15 mouse cellular contexts compared by ENCODE assay signal in the genomic region with DNA sequence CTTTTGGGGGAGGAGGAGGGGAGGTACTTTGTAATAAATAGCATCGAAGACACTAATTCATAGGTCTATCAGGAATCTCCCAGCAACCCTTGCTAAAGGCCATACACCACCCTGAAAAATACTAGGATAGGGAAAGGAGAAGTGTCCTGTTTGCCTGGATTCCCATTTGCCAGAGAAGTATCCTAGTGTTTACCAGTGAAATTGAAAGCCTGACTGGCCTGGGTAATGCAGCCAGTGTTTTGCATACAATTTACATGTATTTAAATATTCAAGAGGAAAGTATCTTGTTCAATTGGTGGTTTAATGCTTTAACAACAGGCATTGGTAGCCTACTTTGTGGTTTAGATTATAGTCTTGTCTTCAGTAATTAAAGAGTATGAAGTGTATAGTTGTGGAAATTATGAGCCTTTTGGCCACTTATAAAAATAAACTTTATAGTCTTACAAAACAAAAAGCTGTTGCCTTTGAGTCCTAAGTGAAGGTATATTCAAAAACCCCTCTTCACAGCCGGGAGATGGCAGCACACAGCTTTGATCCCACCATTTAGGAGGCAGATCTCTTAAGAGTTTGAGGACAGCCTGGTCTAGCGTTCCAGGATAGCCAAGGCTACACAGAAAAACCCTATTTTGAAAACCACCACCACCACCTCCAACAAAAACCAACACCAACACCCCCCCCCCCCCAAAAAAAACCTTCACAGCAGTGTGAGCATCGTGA. TPM values are rescaled to one million over a fixed set of nuclear protein-coding genes. Genes with fewer than 3 reads are reported as not detected.
A peak's percentile ranks its signal among the peaks of the same experiment; 100 is the strongest.
DNase-seq lines count a peak whose midpoint lies in the region; ATAC-seq and TF ChIP-seq lines count a peak whose summit lies in the region.
"Had no signal": no experiment of that assay in that cellular context is flagged by ENCODE, and none has a peak within 500 bp of the region (broad histone marks: within the 10 kb centered on the region; RNA-seq: fewer than 3 reads in every experiment).

No protein-coding gene starts in this region.

- H3K4me2 ChIP-seq in hindbrain, embryonic 12.5 days (replicated peaks): no peak overlapping the region
- H3K4me2 ChIP-seq in hindbrain, embryonic 13.5 days: no peak overlapping the region
- no peak overlapping the region for H3K4me2 ChIP-seq in neural tube, embryonic 11.5 days (ENCODE audit: low read depth)
- no peak overlapping the region for H3K4me2 ChIP-seq in neural tube, embryonic 15.5 days
- H3K4me2 ChIP-seq: heart, embryonic 12.5 days; liver, embryonic 15.5 days had no signal

- no peak overlapping the region for H3K27ac ChIP-seq in hindbrain, embryonic 12.5 days
- H3K27ac ChIP-seq in hindbrain, embryonic 13.5 days: no peak overlapping the region
- H3K27ac ChIP-seq in neural tube, embryonic 11.5 days (ENCODE audit: low read depth, low read length): no peak overlapping the region
- H3K27ac ChIP-seq in neural tube, embryonic 15.5 days (replicated peaks): no peak overlapping the region
- H3K27ac ChIP-seq: liver, embryonic 15.5 days had no signal

- H3K4me1 ChIP-seq in hindbrain, embryonic 12.5 days: peaks cover 4% of the 10 kb centered on the region; the same call in 1 of the 2 replicates
- H3K4me1 ChIP-seq in hindbrain, embryonic 13.5 days (replicated peaks): no peaks in the 10 kb centered on the region; the same call in 1 of the 2 replicates
- H3K4me1 ChIP-seq in neural tube, embryonic 11.5 days (ENCODE audit: control insufficient read depth, insufficient read depth, low read length): no peaks in the 10 kb centered on the region
- no peaks in the 10 kb centered on the region for H3K4me1 ChIP-seq in neural tube, embryonic 15.5 days

- 66% methylated on average over 4 of the region's 4 CpGs for WGBS in hindbrain, embryonic 12.5 days
- 63% methylated on average over 4 of the region's 4 CpGs for WGBS in hindbrain, embryonic 13.5 days
- WGBS in neural tube, embryonic 11.5 days: 67% methylated on average over 4 of the region's 4 CpGs
- WGBS in neural tube, embryonic 15.5 days: 58% methylated on average over 4 of the region's 4 CpGs

- H3K4me3 ChIP-seq in hindbrain, embryonic 12.5 days: no peak overlapping the region
- H3K4me3 ChIP-seq in hindbrain, embryonic 13.5 days: no peak overlapping the region
- H3K4me3 ChIP-seq in neural tube, embryonic 11.5 days (ENCODE audit: low read depth, low read length): no peak overlapping the region
- H3K4me3 ChIP-seq in neural tube, embryonic 15.5 days (replicated peaks): no peak overlapping the region
- H3K4me3 ChIP-seq: heart, embryonic 12.5 days; liver, embryonic 15.5 days had no signal

- 0 out of 2 replicates have a peak, but pooled peaks have one; percentile 16 for TF ChIP-seq CTCF in brain, embryonic 14.5 days (IDR thresholded peaks at IDR 0.05; ENCODE audit: borderline replicate concordance, extremely low read depth, insufficient read depth, insufficient read length)

- no peak for TF ChIP-seq POLR2A in brain, embryonic 14.5 days (IDR thresholded peaks at IDR 0.05; ENCODE audit: borderline replicate concordance, extremely low read depth, insufficient read depth, insufficient read length, poor library complexity, severe bottlenecking)

- peaks cover 21% of the 10 kb centered on the region for H3K36me3 ChIP-seq in hindbrain, embryonic 12.5 days
- peaks cover 20% of the 10 kb centered on the region for H3K36me3 ChIP-seq in hindbrain, embryonic 13.5 days
- peaks cover 5% of the 10 kb centered on the region for H3K36me3 ChIP-seq in neural tube, embryonic 11.5 days (ENCODE audit: control insufficient read depth, insufficient read depth, low read length)
- peaks cover 23% of the 10 kb centered on the region for H3K36me3 ChIP-seq in neural tube, embryonic 15.5 days

- DNase-seq in neural tube, embryonic 11.5 days (ENCODE audit: low spot score): no peak
- peak; percentile 44 for DNase-seq in brain, embryonic 14.5 days (ENCODE audit: low read depth)
- no peak for DNase-seq in B cell, adult 2 months
- no peak for DNase-seq in spleen, adult 18-20 months
- DNase-seq: adrenal gland, postnatal 10 days; cerebellum, adult 11 months; thymus, adult 2 months had no signal

- 0 out of 2 replicates have a peak, but pooled peaks have one; percentile 22 for ATAC-seq in hindbrain, embryonic 12.5 days (ENCODE audit: low FRiP score)
- no peak for ATAC-seq in hindbrain, embryonic 13.5 days (ENCODE audit: low FRiP score)
- peak; percentile 6; the same call in 1 of the 2 replicates for ATAC-seq in neural tube, embryonic 11.5 days (ENCODE audit: insufficient read depth, low FRiP score, low TSS enrichment)
- no peak for ATAC-seq in neural tube, embryonic 15.5 days (ENCODE audit: low FRiP score)
- ATAC-seq: hindbrain, embryonic 16.5 days had no signal

- no peak overlapping the region for H3K9ac ChIP-seq in hindbrain, embryonic 12.5 days
- H3K9ac ChIP-seq in hindbrain, embryonic 13.5 days: no peak overlapping the region
- no peak overlapping the region for H3K9ac ChIP-seq in neural tube, embryonic 11.5 days (ENCODE audit: low read length)
- no peak overlapping the region for H3K9ac ChIP-seq in neural tube, embryonic 15.5 days (replicated peaks)
- H3K9ac ChIP-seq: heart, embryonic 12.5 days; liver, embryonic 15.5 days had no signal

- no peaks in the 10 kb centered on the region for H3K9me3 ChIP-seq in hindbrain, embryonic 12.5 days (replicated peaks)
- H3K9me3 ChIP-seq in hindbrain, embryonic 13.5 days: no peaks in the 10 kb centered on the region
- H3K9me3 ChIP-seq in neural tube, embryonic 11.5 days (ENCODE audit: control insufficient read depth, low read length): no peaks in the 10 kb centered on the region
- H3K9me3 ChIP-seq in neural tube, embryonic 15.5 days (replicated peaks): no peaks in the 10 kb centered on the region
- H3K9me3 ChIP-seq: heart, embryonic 12.5 days; liver, embryonic 15.5 days had no signal

- H3K27me3 ChIP-seq in hindbrain, embryonic 12.5 days: no peaks in the 10 kb centered on the region
- no peaks in the 10 kb centered on the region for H3K27me3 ChIP-seq in hindbrain, embryonic 13.5 days
- H3K27me3 ChIP-seq in neural tube, embryonic 11.5 days (ENCODE audit: control insufficient read depth, insufficient read depth, low read length): no peaks in the 10 kb centered on the region
- no peaks in the 10 kb centered on the region for H3K27me3 ChIP-seq in neural tube, embryonic 15.5 days (replicated peaks)
- H3K27me3 ChIP-seq: heart, embryonic 12.5 days; liver, embryonic 15.5 days had no signal

RNA-seq across cellular contexts. Expression of a gene that starts 47.0 kb away (rescaled TPM):
- polyA plus RNA-seq in hindbrain, embryonic 12.5 days (2016; fragmentation: Nextera tagmentation; extraction: Ambion mirVana): 97.9 and 107 TPM in 2 replicates
- 67.1 and 75.1 TPM in 2 replicates for polyA plus RNA-seq in hindbrain, embryonic 13.5 days (2015; fragmentation: Nextera tagmentation; extraction: Ambion mirVana)
- polyA plus RNA-seq in neural tube, embryonic 11.5 days (2014; fragmentation: Nextera tagmentation; extraction: Ambion mirVana): 108 and 112 TPM in 2 replicates
- polyA plus RNA-seq in neural tube, embryonic 15.5 days (2015; fragmentation: Nextera tagmentation; extraction: Ambion mirVana): 73.1 and 74.1 TPM in 2 replicates
- 82.7 and 84.0 TPM in 2 replicates for polyA plus RNA-seq in brain, embryonic 14.5 days (2012; rRNA removed)

RNA-seq across cellular contexts. Expression of a gene that starts 47.5 kb away (rescaled TPM):
- polyA plus RNA-seq in hindbrain, embryonic 12.5 days (2016; fragmentation: Nextera tagmentation; extraction: Ambion mirVana): 0.80 and 1.1 TPM in 2 replicates
- not detected in 2 replicates for polyA plus RNA-seq in hindbrain, embryonic 13.5 days (2015; fragmentation: Nextera tagmentation; extraction: Ambion mirVana)
- polyA plus RNA-seq in neural tube, embryonic 11.5 days (2014; fragmentation: Nextera tagmentation; extraction: Ambion mirVana): 1.6 and 1.9 TPM in 2 replicates
- polyA plus RNA-seq in neural tube, embryonic 15.5 days (2015; fragmentation: Nextera tagmentation; extraction: Ambion mirVana): 0.47 TPM in 1 of 2 replicates, not detected in the other
- polyA plus RNA-seq in brain, embryonic 14.5 days (2012; rRNA removed): 0.29 TPM in 1 of 2 replicates, not detected in the other
- polyA plus RNA-seq: embryonic facial prominence, embryonic 11.5 days; large intestine, adult 2 months; thymus, adult 2 months had no signal

Comparison
In these comparisons a context has a peak if more than half of its experiments do, and no peak if none do; other contexts are left out.
1. ATAC-seq: peak in hindbrain, embryonic 12.5 days (single experiment) and neural tube, embryonic 11.5 days (single experiment); none in hindbrain, embryonic 13.5 days (single experiment) and neural tube, embryonic 15.5 days (single experiment).